Mouse (Mus musculus) liver, adult 2 months (tissue): ENCODE measurements around the gene Gm28845. TPM values are rescaled to one million over a fixed set of nuclear protein-coding genes. Genes with fewer than 3 reads are reported as not detected.
A peak's percentile ranks its signal among the peaks of the same experiment; 100 is the strongest.

Experiments used
- DNase-seq: peaks from one replicate; pipeline ENCODE4 v3.0.0-alpha.2; 2011; ENCODE audit warnings: low read depth, low spot score; ENCODE audit errors: extremely low read depth
- H3K27ac ChIP-seq: fragments of 200-500 bp; replicated peaks from 2 replicates; pipeline ENCODE4 v1.5.1; 2012; ENCODE audit warnings: low read depth, mild to moderate bottlenecking, control low read depth, inconsistent platforms, low read length; ENCODE audit not compliant: insufficient read depth
- H3K27me3 ChIP-seq: fragments of 200-500 bp; 2 replicates; pipeline ENCODE4 v1.6.1; 2012; ENCODE audit warnings: mild to moderate bottlenecking, moderate library complexity, low read length, inconsistent platforms; ENCODE audit not compliant: control insufficient read depth, insufficient read depth
- H3K36me3 ChIP-seq: fragments of 200-500 bp; 2 replicates; pipeline ENCODE4 v1.6.1; 2012; ENCODE audit warnings: low read length, inconsistent platforms; ENCODE audit not compliant: control insufficient read depth, insufficient read depth
- H3K4me1 ChIP-seq: fragments of 200-500 bp; 2 replicates; pipeline ENCODE4 v1.6.1; 2011; ENCODE audit warnings: low read length; ENCODE audit not compliant: control insufficient read depth, insufficient read depth
- H3K4me3 ChIP-seq: fragments of 200-500 bp; 2 replicates; pipeline ENCODE4 v1.5.1; 2011; ENCODE audit warnings: low read depth, mild to moderate bottlenecking, control low read depth, low read length, moderate library complexity; ENCODE audit not compliant: insufficient read depth
- H3K79me2 ChIP-seq: fragments of 200-500 bp; 2 replicates; pipeline ENCODE4 v1.6.1; 2012; ENCODE audit warnings: inconsistent platforms, mild to moderate bottlenecking, low read length, moderate library complexity; ENCODE audit not compliant: control insufficient read depth, insufficient read depth
- H3K9ac ChIP-seq: fragments of 200-500 bp; 2 replicates; pipeline ENCODE4 v1.6.1; 2012; ENCODE audit warnings: low read depth, mild to moderate bottlenecking, control low read depth, inconsistent platforms, low read length
- CTCF ChIP-seq: fragments of 200-500 bp; IDR thresholded peaks from 2 replicates; pipeline ENCODE4 v1.5.1; 2011; ENCODE audit warnings: low read depth, low read length, control low read depth
- POLR2A ChIP-seq: fragments of 200-500 bp; IDR thresholded peaks from 2 replicates; pipeline ENCODE4 v1.6.1; 2011; ENCODE audit warnings: low read length, control low read depth; ENCODE audit not compliant: insufficient read depth; ENCODE audit errors: extremely low read depth
- WGBS: fragments of 180-500 bp; shearing (Covaris S2); methylation state at CpG from one replicate; pipeline ENCODE4 v1.1.7; 2018; 5-methylcytosine and 5-hydroxymethylcytosine counted together
- polyA plus RNA-seq: library from polyadenylated mRNA; depleted of rRNA; stranded (reverse); fragments of >200 nt; gene quantifications from 2 replicates; pipeline ENCODE4 v1.2.3, GENCODE M21; 2012
- total RNA-seq: library from RNA; depleted of rRNA; stranded (reverse); fragments of >200 nt; gene quantifications from 2 replicates; pipeline ENCODE4 v1.2.3, GENCODE M21; 2014

Gene Gm28845
- total and polyA plus RNA-seq, 2 experiments, result not detected

GRCm38 (mm10) chr1:65096953-65097352, 22.4 kb downstream of the Gm28845 start:
- DNase-seq, result no peak
- Histone ChIP-seq H3K9ac (no peak overlapping the region), H3K36me3 (no peaks in the 10 kb centered on the region), H3K79me2 (no peaks in the 10 kb centered on the region), H3K4me3 (no peak overlapping the region), H3K4me1 (no peaks in the 10 kb centered on the region), H3K27ac (no peak overlapping the region), H3K27me3 (no peaks in the 10 kb centered on the region)
- WGBS, result 83% methylated on average over 3 of the region's 3 CpGs
- TF ChIP-seq CTCF (no peak), POLR2A (no peak)

GRCm38 (mm10) chr1:65091566-65091965, 27.8 kb downstream of the Gm28845 start:
- Histone ChIP-seq H3K9ac (no peak overlapping the region), H3K4me1 (no peaks in the 10 kb centered on the region), H3K36me3 (no peaks in the 10 kb centered on the region), H3K27me3 (no peaks in the 10 kb centered on the region), H3K79me2 (no peaks in the 10 kb centered on the region), H3K4me3 (no peak overlapping the region), H3K27ac (no peak overlapping the region)
- 95% methylated on average over 3 of the region's 3 CpGs for WGBS
- TF ChIP-seq POLR2A, result no peak
- TF ChIP-seq CTCF, result no peak
- no peak for DNase-seq

GRCm38 (mm10) chr1:65090370-65090769, 29.0 kb downstream of the Gm28845 start:
- Histone ChIP-seq H3K4me1 (no peaks in the 10 kb centered on the region), H3K4me3 (no peak overlapping the region), H3K9ac (no peak overlapping the region), H3K27me3 (no peaks in the 10 kb centered on the region), H3K36me3 (no peaks in the 10 kb centered on the region), H3K79me2 (no peaks in the 10 kb centered on the region), H3K27ac (no peak overlapping the region)
- TF ChIP-seq POLR2A, result no peak
- TF ChIP-seq CTCF, result no peak
- 6% methylated on average over 2 of the region's 2 CpGs for WGBS
- DNase-seq, result peak; percentile 87

- no peaks in the 10 kb centered on the region for H3K36me3 ChIP-seq
- DNase-seq, result peak; percentile 21
- TF ChIP-seq CTCF (no peak), POLR2A (no peak)
- no peak overlapping the region for H3K4me3 ChIP-seq
- no peaks in the 10 kb centered on the region for H3K79me2 ChIP-seq
- WGBS, result 85% methylated on average over 6 of the region's 6 CpGs
- no peaks in the 10 kb centered on the region for H3K27me3 ChIP-seq
- H3K9ac ChIP-seq, result no peak overlapping the region
- no peak overlapping the region for H3K27ac ChIP-seq
- no peaks in the 10 kb centered on the region for H3K4me1 ChIP-seq
Observed at GRCm38 (mm10) chr1:65088567-65089356, 30.6 kb downstream of the Gm28845 start.

GRCm38 (mm10) chr1:65082188-65082587, 37.2 kb downstream of the Gm28845 start, which contains the start of gene Crygb:
Crygb (minus strand) TSS chr1:65082288.
- 54% methylated on average over 7 of the region's 7 CpGs for WGBS
- no peak for DNase-seq
- H3K9ac ChIP-seq, result no peak within 1 kb of the TSS
- TF ChIP-seq CTCF (no peak), POLR2A (no peak)
- H3K27ac ChIP-seq, result no peak within 1 kb of the TSS
- no peaks in the 10 kb centered on the region for H3K27me3 ChIP-seq
- no peak within 1 kb of the TSS for H3K4me3 ChIP-seq
- H3K79me2 ChIP-seq, result no peaks in the 10 kb centered on the region
- H3K36me3 ChIP-seq, result no peaks in the 10 kb centered on the region
- no peaks in the 10 kb centered on the region for H3K4me1 ChIP-seq

- Histone ChIP-seq H3K27ac (no peak overlapping the region), H3K36me3 (no peaks in the 10 kb centered on the region), H3K27me3 (no peaks in the 10 kb centered on the region; the same call in 1 of the 2 replicates), H3K4me1 (no peaks in the 10 kb centered on the region), H3K4me3 (no peak overlapping the region), H3K79me2 (no peaks in the 10 kb centered on the region), H3K9ac (no peak overlapping the region)
- no peak for DNase-seq
- WGBS, result 24% methylated on average over 5 of the region's 5 CpGs
- no peak for TF ChIP-seq CTCF
- no peak for TF ChIP-seq POLR2A
Observed at GRCm38 (mm10) chr1:65075607-65076006, 43.8 kb downstream of the Gm28845 start.
